Mouse (Mus musculus): Measurements from ENCODE around the gene Ltb.
A peak's percentile ranks its signal among the peaks of the same experiment; 100 is the strongest.

Gene Ltb

DNA sequence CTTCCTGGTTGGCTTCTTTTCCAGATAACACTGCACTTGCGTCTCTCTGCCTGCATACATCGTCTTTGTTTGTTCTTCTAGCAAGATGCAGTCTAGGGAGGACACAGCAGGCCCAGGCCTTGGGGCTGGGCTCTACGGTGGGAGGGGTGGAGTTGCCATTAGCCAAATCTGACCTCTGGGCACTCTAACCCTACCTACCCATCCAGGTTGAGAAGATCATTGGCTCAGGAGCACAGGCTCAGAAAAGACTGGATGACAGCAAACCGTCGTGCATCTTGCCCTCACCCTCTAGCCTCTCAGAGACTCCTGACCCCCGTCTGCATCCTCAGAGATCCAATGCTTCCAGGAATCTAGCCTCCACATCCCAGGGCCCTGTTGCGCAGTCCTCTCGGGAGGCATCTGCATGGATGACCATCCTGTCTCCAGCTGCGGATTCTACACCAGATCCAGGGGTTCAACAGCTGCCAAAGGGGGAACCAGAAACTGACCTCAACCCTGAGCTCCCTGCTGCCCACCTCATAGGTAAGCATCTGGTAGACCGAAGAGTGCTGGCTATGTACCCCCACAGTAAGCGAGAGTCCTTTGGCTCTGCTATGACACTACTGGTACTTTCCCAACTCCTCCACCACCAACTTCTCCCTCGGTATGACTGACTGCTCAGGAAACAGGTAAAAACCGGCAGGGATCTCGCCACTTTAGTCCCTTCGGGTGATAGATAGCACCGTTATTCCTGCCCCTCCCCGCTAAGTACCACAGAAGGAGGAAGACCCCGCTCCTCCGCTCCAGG lies 798 bp downstream of the Ltb start:
- no peak for DNase-seq (ENCODE audit: low spot score)

GRCm38 (mm10) chr17:35195631-35196320 lies 1.5 kb downstream of the Ltb start:
- DNase-seq (ENCODE audit: low spot score): peak; percentile 79

- no peak for DNase-seq (ENCODE audit: low spot score)
These were observed 2.0 kb downstream of the Ltb start for GRCm38 (mm10) chr17:35196321-35196641.

DNA sequence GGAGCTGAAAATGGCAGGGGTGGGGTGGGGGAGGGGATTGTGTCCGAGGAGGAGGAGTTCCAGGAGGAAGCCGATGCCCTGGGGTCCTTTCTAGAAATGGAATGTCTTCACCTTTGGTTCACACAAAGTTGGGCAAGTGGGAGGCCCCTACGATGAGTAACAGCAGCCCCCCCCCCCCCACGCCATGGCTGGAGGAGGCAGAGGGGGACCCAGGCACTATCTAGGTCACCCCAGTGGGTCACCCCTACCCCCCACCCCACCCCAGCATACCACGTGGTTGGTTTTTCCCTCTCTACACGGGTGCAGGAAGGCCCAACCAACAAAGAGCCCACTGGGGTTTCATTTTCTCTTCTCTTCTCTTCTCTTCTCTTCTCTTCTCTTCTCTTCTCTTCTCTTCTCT lies 2.9 kb downstream of the Ltb start:
- DNase-seq (ENCODE audit: low spot score): no peak

DNA sequence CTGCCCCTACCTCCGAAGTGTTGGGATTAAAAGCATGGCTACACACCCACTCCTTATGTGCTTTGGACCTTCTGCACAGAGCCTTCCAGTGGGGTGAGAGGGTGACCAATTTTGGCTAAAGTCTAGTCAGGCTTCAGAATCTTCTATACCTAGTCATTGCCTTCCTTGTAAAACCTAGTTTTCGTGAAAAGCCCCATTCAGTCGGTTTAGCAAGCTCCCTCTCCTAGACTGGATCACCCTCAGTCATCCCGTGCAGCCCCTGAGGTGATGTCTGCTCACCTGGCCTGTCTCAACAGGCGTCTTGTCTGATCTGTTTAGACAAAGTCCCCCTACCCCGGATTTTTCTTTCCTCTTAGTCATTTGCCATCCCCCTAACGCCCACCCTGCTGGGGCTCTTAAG lies 3.8 kb downstream of the Ltb start:
- no peak for DNase-seq (ENCODE audit: low spot score)

DNA sequence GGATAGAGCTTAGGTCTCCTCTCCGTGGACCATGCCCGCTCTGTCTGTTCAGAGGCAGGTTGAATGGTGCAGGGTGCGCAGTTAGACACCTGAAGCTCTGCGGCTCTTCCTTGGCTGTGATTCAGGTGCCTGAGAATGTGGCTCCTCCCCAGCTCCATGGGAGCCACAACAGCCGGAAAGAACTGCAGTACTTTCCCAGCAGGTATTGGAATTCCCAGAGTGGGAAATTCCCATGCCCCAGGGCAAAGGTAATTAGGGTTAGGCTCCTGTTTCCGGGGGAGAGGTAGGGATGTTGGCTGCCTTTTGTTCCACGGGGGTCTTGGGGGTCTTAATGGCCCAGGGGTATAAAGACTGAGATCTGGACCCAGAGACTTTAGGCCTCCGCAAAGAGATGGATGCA lies 4.7 kb downstream of the Ltb start:
- DNase-seq (ENCODE audit: low spot score): no peak

DNA sequence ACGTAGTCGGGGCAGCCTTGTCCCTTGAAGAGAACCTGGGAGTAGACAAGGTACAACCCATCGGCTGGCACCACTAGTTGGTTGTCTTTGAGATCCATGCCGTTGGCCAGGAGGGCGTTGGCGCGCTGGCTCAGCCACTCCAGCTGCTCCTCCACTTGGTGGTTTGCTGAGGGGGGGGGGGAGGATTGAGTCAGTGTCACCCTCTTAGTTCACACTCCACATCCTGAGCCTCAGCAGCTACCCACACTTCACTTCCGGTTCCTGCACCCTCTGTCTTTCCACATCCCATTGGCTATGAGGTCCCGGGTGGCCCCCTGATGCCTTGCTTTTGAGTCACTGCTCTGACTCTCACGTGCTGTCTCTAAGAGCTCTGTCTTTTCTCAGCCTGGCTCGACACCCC lies 6.2 kb downstream of the Ltb start:
- DNase-seq (ENCODE audit: low spot score): no peak

- DNase-seq (ENCODE audit: low spot score): no peak
These were observed 6.9 kb downstream of the Ltb start for GRCm38 (mm10) chr17:35201128-35201527.

DNA sequence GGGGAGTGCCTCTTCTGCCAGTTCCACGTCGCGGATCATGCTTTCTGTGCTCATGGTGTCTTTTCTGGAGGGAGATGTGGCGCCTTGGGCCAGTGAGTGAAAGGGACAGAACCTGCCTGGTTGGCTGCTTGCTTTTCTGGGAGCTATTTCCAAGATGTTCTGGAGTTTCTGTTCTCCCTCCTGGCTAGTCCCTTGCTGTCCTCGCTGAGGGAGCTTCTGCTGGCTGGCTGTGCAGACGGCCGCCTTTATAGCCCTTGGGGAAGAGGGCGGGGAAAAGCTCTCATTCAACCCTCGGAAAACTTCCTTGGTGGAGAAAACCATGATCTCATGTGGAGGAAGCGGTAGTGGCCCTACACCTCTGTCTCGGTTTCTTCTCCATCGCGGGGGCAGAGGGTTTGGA lies 7.5 kb downstream of the Ltb start, which contains the start of gene Tnf:
Gene Tnf, minus strand, starts transcription at position 221 of the 400 bp plus-strand sequence.
- no peak for DNase-seq (ENCODE audit: low spot score)

DNA sequence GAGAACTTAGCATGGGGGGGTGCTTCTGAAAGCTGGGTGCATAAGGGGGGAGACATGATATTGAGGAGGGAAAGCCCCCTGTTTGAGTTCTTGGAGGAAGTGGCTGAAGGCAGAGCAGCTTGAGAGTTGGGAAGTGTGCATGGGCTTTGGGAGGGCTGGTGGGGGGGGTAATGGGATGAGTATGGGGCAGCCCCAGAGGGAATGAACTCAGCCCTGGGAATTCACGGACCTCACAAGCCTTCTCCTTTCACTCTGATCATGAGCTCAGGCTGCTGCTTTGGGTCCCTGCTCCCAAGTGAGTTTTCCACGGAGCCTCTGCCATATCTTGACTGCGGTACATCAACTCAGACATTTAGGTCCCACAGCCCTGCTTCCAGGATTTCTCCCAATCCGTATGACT lies 8.2 kb downstream of the Ltb start:
- no peak for DNase-seq (ENCODE audit: low spot score)

GRCm38 (mm10) chr17:35204494-35205379 lies 10.5 kb downstream of the Ltb start, which contains the start of gene Lta:
Gene Lta, minus strand, starts transcription at chr17:35205351.
- no peak for DNase-seq (ENCODE audit: low spot score)

DNA sequence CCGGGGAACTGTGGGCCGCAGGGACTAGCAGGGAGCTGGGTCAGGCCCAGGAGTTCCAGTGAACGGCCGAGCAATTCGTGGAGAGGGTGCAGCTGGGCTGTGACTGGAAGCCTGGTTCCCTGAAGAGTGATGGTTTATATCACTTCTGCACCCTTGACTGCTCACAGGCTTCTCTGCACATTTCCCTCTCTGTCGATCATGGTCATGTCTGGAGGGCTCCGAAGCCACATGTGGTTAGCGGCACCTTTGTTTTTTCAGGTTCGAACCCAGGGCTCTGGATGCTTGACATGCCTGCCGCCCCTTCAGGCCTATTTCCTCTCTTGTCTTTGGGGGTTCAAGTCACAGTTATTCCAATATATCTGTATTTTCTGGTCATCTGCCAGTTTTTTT lies 11.1 kb downstream of the Ltb start:
- no peak for DNase-seq (ENCODE audit: low spot score)

DNA sequence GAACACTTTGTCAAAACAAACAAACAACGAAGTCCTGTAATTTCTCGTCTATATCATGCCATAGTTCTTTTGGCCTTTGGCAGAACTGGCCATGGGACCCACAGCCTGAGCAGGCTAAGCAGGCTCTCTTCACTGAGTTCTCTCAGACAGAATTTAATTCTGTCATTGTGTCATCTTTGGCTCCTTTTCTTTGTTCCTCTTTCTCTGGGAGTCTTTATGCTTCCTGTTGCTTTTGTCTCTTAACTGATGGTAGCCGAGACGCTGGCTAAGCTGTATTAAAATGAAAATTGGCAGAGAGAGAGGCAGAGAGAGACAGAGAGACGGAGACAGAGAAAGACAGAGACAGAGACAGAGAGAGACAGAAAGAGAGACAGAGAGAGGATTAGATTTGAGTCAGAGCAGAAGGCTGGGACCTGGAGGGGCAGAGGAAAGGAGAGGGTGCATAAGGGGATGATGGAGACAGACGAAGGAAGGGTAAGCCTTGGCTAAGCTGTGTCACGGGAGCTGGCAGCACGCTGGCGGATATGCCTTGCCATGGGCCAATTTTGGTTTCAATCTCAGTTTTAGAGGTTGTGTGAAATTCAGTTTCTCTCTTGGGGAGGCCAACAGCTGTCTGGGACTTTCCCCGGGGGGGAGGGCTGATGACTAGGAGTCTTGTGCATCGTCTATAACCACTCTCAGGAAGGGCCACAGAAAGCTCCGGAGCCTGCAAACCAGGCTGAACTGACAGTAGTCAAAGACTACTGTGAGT lies 15.7 kb downstream of the Ltb start:
- no peak for DNase-seq (ENCODE audit: low spot score)

GRCm38 (mm10) chr17:35210593-35210992 lies 16.4 kb downstream of the Ltb start:
- DNase-seq (ENCODE audit: low spot score): no peak

DNA sequence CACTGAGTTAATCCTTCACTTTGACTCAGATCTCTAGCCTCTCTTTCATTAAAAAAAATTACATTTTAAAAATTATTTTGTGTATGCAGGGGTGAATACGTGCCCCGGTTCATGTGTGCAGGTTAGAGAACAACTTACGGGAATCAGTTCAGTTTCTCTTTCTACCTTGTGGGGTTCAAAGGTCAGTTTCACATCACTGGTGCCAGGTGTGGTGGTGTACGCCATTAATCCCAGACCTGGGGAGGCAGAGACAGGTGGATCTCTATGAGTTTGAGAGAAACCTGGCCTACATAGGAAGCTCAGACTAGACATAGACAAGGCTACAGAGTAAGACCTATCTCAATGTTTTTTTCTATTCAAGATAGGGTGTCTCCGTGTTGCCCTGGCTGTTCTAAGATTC lies 18.8 kb downstream of the Ltb start:
- no peak for DNase-seq (ENCODE audit: low spot score)

DNA sequence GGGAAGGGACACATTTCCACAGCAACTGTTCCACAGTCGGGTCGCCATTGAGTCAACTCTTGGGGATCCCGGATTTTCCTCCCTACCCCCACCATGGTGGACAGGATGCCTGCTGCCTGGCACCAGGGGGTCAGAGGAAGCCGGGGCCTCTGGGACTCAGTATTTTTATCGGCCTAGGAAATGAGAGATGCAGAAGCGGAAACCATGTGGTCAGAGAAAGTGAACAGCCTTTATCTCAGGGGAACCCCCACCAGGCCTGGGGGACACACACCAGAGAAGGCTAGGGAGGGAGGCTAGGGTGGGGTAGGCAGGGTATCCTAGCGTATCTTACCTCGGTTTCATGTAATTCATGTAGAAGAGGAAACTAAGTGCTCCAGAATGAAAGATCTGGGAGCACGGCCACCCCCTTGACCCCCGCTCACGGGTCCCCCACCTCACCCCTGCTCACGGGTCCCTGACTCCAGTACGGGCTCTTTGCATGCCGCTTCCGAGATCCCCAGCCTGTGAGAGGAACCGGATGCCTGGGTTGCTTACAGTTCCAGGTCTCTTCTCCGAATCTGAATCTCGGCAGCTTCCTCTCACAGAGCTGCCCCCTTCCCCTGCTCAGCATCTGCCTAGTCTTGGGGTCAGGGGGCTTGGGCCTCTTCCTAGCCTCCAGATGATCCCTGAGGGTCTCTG lies 24.4 kb downstream of the Ltb start:
- no peak for DNase-seq (ENCODE audit: low spot score)

DNA sequence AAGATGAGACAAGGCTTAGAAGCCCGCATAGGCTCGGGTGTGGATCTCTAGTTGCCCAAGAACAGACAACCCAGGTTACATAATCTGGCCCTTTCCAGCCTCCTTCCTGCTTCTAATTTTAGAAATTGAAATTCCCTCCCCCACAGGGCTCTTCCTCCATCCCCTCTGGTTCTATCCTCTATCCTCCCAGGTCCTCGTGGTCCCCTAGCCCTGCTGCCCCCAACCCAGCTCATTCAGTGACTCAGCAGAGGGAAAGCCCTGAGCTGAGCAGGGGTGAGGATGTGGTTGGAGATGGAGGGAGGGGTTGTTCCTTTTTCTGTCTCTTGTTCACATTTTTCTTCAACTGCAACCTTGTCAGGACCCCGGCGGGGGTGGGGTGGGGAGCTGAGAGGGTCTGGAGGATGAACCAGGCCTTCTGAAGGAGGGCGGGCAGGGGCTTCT lies 25.4 kb downstream of the Ltb start:
- DNase-seq (ENCODE audit: low spot score): no peak

GRCm38 (mm10) chr17:35220156-35220952 lies 26.1 kb downstream of the Ltb start, which contains the start of gene Gm16181:
Gene Gm16181, plus strand, starts transcription at chr17:35220834.
- DNase-seq (ENCODE audit: low spot score): no peak

DNA sequence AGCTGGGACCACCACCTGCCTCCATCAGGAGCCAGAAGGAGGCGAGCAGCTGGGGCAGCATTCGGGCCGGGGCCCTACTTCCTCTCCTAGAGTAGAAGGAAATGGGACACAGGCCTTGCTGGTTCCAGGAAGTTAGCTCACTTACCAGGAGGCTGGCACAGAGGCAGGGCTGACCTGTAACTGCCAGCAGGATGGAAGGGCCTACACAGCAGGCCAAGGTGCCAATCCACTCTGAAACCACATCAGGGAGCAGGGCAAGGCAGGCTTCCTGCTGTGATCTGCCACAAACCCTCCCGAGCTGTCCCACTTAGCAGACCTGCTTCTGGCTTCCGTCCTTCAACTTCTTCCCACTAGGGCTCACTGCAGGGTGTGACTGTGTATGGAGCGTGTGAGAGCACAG lies 28.1 kb downstream of the Ltb start:
- DNase-seq (ENCODE audit: low spot score): no peak

DNA sequence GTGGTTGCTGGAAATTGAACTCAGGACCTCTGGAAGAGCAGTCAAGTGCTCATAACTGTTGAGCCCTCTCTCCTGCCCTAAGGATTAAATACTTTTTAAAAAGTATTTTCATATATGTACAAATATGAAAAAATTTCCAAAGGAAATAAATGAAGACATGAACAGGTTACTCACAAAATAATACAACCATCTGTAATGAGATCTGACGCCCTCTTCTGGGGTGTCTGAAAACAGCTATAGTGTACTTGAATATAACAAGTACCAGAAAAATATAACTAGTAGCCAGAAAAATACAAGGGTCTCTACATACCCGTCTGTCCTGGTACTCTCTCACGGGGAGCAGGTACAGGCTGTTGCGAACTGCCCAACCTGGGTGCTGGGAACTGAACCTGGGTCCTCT lies 30.4 kb downstream of the Ltb start:
- no peak for DNase-seq (ENCODE audit: low spot score)

All from embryo, embryonic 10.5 days (tissue).